Mouse (Mus musculus) lung, embryonic 14.5 days (tissue): Measurements from ENCODE around the gene E2f1. TPM values are rescaled to one million over a fixed set of nuclear protein-coding genes. Genes with fewer than 3 reads are reported as not detected.

Experiments used
- ATAC-seq: fragments of 200-750 bp; cut with Nextera tagmentation; 2 replicates; pipeline ENCODE4 v1.8.0; 2017; ENCODE audit warnings: mild to moderate bottlenecking, moderate TSS enrichment, moderate library complexity; ENCODE audit not compliant: insufficient read depth
- DNase-seq: peaks from one replicate; pipeline ENCODE4 v3.0.0-alpha.2; 2015
- H3K27ac ChIP-seq: fragments of 300-500 bp; sonication (generic); 2 replicates; pipeline ENCODE4 v1.5.1; 2014; ENCODE audit warnings: low read depth, mild to moderate bottlenecking, moderate library complexity
- H3K27me3 ChIP-seq: fragments of 300-500 bp; sonication (generic); 2 replicates; pipeline ENCODE4 v1.6.1; 2014; ENCODE audit warnings: low read length, control low read depth; ENCODE audit not compliant: insufficient read depth
- H3K36me3 ChIP-seq: fragments of 300-500 bp; sonication (generic); 2 replicates; pipeline ENCODE4 v1.6.1; 2014; ENCODE audit warnings: control low read depth; ENCODE audit not compliant: insufficient read depth
- H3K4me1 ChIP-seq: fragments of 300-500 bp; sonication (generic); 2 replicates; pipeline ENCODE4 v1.6.1; 2014; ENCODE audit warnings: antibody characterized with exemption, control low read depth; ENCODE audit not compliant: insufficient read depth
- H3K4me2 ChIP-seq: fragments of 300-500 bp; sonication (generic); 2 replicates; pipeline ENCODE4 v1.6.1; 2014; ENCODE audit warnings: mild to moderate bottlenecking
- H3K4me3 ChIP-seq: fragments of 300-500 bp; sonication (generic); 2 replicates; pipeline ENCODE4 v1.5.1; 2014; ENCODE audit warnings: low read depth, low read length
- H3K9ac ChIP-seq: fragments of 300-500 bp; sonication (generic); 2 replicates; pipeline ENCODE4 v1.6.1; 2014
- H3K9me3 ChIP-seq: fragments of 300-500 bp; sonication (generic); 2 replicates; pipeline ENCODE4 v1.6.1; 2016; ENCODE audit warnings: low read depth, low read length, control low read depth
- CTCF ChIP-seq: IDR thresholded peaks from 2 replicates; pipeline ENCODE4 v1.5.1; 2016; ENCODE audit warnings: antibody characterized with exemption, low read depth
- WGBS: fragments of 180-500 bp; shearing (Covaris S2); extraction: QIAGEN DNeasy Blood & Tissue Kit; methylation state at CpG from one replicate; pipeline ENCODE4 v1.1.7; 2014; 5-methylcytosine and 5-hydroxymethylcytosine counted together
- polyA plus RNA-seq: library from polyadenylated mRNA; unstranded; fragments of >200 nt; fragmentation: Nextera tagmentation; extraction: Ambion mirVana; gene quantifications from 2 replicates; pipeline ENCODE4 v1.2.1, GENCODE M21; 2014

The E2f1 gene
- polyA plus RNA-seq, 1 experiment from 2014 or later = 13.6 TPM

- no peaks in the 10 kb centered on the region for H3K27me3 ChIP-seq
- ATAC-seq = no peak
- WGBS = 66% methylated on average over 3 of the region's 3 CpGs
- no peak overlapping the region for H3K4me3 ChIP-seq
- peaks cover 37% of the 10 kb centered on the region for H3K36me3 ChIP-seq
- no peak overlapping the region for H3K9ac ChIP-seq
- H3K9me3 ChIP-seq = no peaks in the 10 kb centered on the region
- TF ChIP-seq CTCF = no peak
- no peak for DNase-seq
- no peak overlapping the region for H3K27ac ChIP-seq
- H3K4me2 ChIP-seq = no peak overlapping the region
- H3K4me1 ChIP-seq = peaks cover 19% of the 10 kb centered on the region
These were observed 4.1 kb downstream of the E2f1 start for GRCm38 (mm10) chr2:154565562-154565961.

GRCm38 (mm10) chr2:154563612-154564170 lies 6.0 kb downstream of the E2f1 start:
- Histone ChIP-seq H3K9ac (no peak overlapping the region), H3K4me1 (peaks cover 17% of the 10 kb centered on the region; the same call in 1 of the 2 replicates), H3K9me3 (no peaks in the 10 kb centered on the region), H3K27me3 (no peaks in the 10 kb centered on the region), H3K36me3 (peaks cover 40% of the 10 kb centered on the region), H3K4me2 (no peak overlapping the region), H3K4me3 (no peak overlapping the region), H3K27ac (no peak overlapping the region)
- WGBS = 81% methylated on average over 22 of the region's 22 CpGs
- ATAC-seq = no peak
- TF ChIP-seq CTCF = no peak
- DNase-seq = no peak

GRCm38 (mm10) chr2:154558264-154559039 lies 11.2 kb downstream of the E2f1 start, which contains the start of gene Necab3:
Necab3 (minus strand) TSS chr2:154558890.
- H3K36me3 ChIP-seq = peaks cover 27% of the 10 kb centered on the region
- H3K4me1 ChIP-seq = 0 out of 2 replicates have a peak, but pooled peaks cover 17% of the 10 kb centered on the region
- peak within 1 kb of the TSS; percentile 60 for H3K4me2 ChIP-seq
- H3K9me3 ChIP-seq = no peaks in the 10 kb centered on the region
- no peak for TF ChIP-seq CTCF
- no peak for ATAC-seq
- WGBS = 7% methylated on average over 34 of the region's 34 CpGs
- DNase-seq = no peak
- no peaks in the 10 kb centered on the region for H3K27me3 ChIP-seq
- peak within 1 kb of the TSS; percentile 15; the same call in 1 of the 2 replicates for H3K4me3 ChIP-seq
- H3K9ac ChIP-seq = peak within 1 kb of the TSS; percentile 36
- H3K27ac ChIP-seq = no peak within 1 kb of the TSS

GRCm38 (mm10) chr2:154557184-154557832 lies 12.4 kb downstream of the E2f1 start:
- H3K27ac ChIP-seq = no peak overlapping the region
- peak; percentile 53 for DNase-seq
- H3K9ac ChIP-seq = no peak overlapping the region
- H3K27me3 ChIP-seq = 0 out of 2 replicates have a peak, but pooled peaks cover under 1% of the 10 kb centered on the region
- TF ChIP-seq CTCF = no peak
- H3K9me3 ChIP-seq = no peaks in the 10 kb centered on the region
- 42% methylated on average over 5 of the region's 5 CpGs for WGBS
- H3K36me3 ChIP-seq = peaks cover 18% of the 10 kb centered on the region
- 0 out of 2 replicates have a peak, but pooled peaks have one; percentile 16 for ATAC-seq
- peaks cover 18% of the 10 kb centered on the region; the same call in 1 of the 2 replicates for H3K4me1 ChIP-seq
- no peak overlapping the region for H3K4me3 ChIP-seq
- no peak overlapping the region for H3K4me2 ChIP-seq

- Histone ChIP-seq H3K4me1 (peaks cover 24% of the 10 kb centered on the region; the same call in 1 of the 2 replicates), H3K36me3 (peaks cover under 1% of the 10 kb centered on the region; the same call in 1 of the 2 replicates), H3K4me3 (no peak overlapping the region), H3K27ac (no peak overlapping the region), H3K9me3 (no peaks in the 10 kb centered on the region), H3K4me2 (no peak overlapping the region), H3K9ac (no peak overlapping the region), H3K27me3 (peaks cover 21% of the 10 kb centered on the region)
- TF ChIP-seq CTCF = no peak
- no peak for ATAC-seq
- 75% methylated on average over 6 of the region's 6 CpGs for WGBS
- DNase-seq = no peak
These were observed 14.5 kb downstream of the E2f1 start for GRCm38 (mm10) chr2:154555235-154555634.

GRCm38 (mm10) chr2:154552424-154552907 lies 17.2 kb downstream of the E2f1 start:
- peak; percentile 81 for DNase-seq
- H3K9ac ChIP-seq = no peak overlapping the region

More at GRCm38 (mm10) chr2:154552424-154552907, 17.2 kb downstream of the E2f1 start:
- ATAC-seq = peak; percentile 48
- Histone ChIP-seq H3K36me3 (no peaks in the 10 kb centered on the region), H3K4me1 (peaks cover 23% of the 10 kb centered on the region), H3K27ac (no peak overlapping the region), H3K4me3 (no peak overlapping the region), H3K9me3 (no peaks in the 10 kb centered on the region), H3K4me2 (peak overlapping the region; percentile 54), H3K27me3 (peaks cover 27% of the 10 kb centered on the region)
- peak; percentile 81 for TF ChIP-seq CTCF
- 20% methylated on average over 27 of the region's 27 CpGs for WGBS
